Mouse (Mus musculus) stomach, postnatal 0 days (tissue): ENCODE measurements around the gene Wdr90.

Source experiments
- CTCF ChIP-seq: IDR thresholded peaks from 2 replicates; pipeline ENCODE4 v1.5.1; 2016; ENCODE audit warnings: antibody characterized with exemption, low read depth, mild to moderate bottlenecking, moderate library complexity
- EP300 ChIP-seq: optimal IDR thresholded peaks from 2 replicates; pipeline ENCODE3; 2016; ENCODE audit warnings: antibody characterized with exemption

- no peak for TF ChIP-seq EP300
- no peak for TF ChIP-seq CTCF
These were observed 25.5 kb upstream of the Wdr90 start for GRCm38 (mm10) chr17:25886806-25887205.
